In the genomic region with DNA sequence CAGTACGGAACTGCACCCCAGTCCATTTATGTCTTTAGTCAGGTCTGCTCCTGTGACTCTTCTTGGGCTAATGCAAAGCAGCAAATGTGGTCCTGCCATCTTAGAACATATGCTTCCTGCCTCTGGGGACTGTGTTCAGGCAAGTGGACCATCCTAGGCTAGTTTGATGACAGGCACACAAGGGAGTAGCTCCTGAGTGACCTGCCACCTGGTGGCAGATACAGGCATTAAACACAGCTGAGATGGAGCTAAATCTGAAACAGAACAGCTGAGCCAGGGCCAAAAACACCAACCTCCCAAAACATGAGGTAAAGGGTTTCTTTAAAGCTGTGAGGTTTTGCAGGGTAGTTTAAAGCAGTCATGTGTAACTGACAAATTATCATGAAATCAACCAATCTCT, we compare ENCODE assay signal across 11 mouse cellular contexts. TPM values are rescaled to one million over a fixed set of nuclear protein-coding genes. Genes with fewer than 3 reads are reported as not detected.
DNase-seq lines count a peak whose midpoint lies in the region; ATAC-seq and TF ChIP-seq lines count a peak whose summit lies in the region.
"Had no signal": no experiment of that assay in that cellular context is flagged by ENCODE, and none has a peak within 500 bp of the region (broad histone marks: within the 10 kb centered on the region; RNA-seq: fewer than 3 reads in every experiment).

No protein-coding gene starts in this region.

- TF ChIP-seq POLR2A in cortical plate, adult 2 months (IDR thresholded peaks at IDR 0.05; ENCODE audit: extremely low read depth, insufficient read depth, low read length): no peak

- peak; percentile 28; the same call in 1 of the 2 replicates for TF ChIP-seq CTCF in G1E (IDR thresholded peaks at IDR 0.05; ENCODE audit: low read depth, low read length)
- TF ChIP-seq CTCF in cortical plate, adult 2 months (IDR thresholded peaks at IDR 0.05; ENCODE audit: extremely low read depth, insufficient read depth, low read length): peak; percentile 41

- H3K36me3 ChIP-seq in G1E (replicated peaks): no peaks in the 10 kb centered on the region

- no peak overlapping the region for H3K4me3 ChIP-seq in G1E (ENCODE audit: low read depth, low read length)
- H3K4me3 ChIP-seq in cortical plate, adult 2 months (ENCODE audit: insufficient read depth, low read length): no peak overlapping the region

- ATAC-seq in CD4-positive, CD25-positive, alpha-beta regulatory T cell, adult 4 months: no peak
- no peak for ATAC-seq in G1E (ENCODE audit: extremely low read depth, insufficient number of reproducible peaks, low FRiP score, poor library complexity, severe bottlenecking)

- H3K4me1 ChIP-seq in G1E (ENCODE audit: insufficient read depth, low read depth, low read length): no peaks in the 10 kb centered on the region
- no peaks in the 10 kb centered on the region for H3K4me1 ChIP-seq in cortical plate, adult 2 months (ENCODE audit: control insufficient read depth, insufficient read depth, low read length)

- no peaks in the 10 kb centered on the region for H3K27me3 ChIP-seq in G1E (ENCODE audit: insufficient read depth, low read length)

- DNase-seq in CD4-positive, CD25-positive, alpha-beta regulatory T cell, adult 2 months (ENCODE audit: low read depth, low spot score): peak; percentile 50
- DNase-seq in layer of hippocampus, postnatal 10 days (ENCODE audit: low spot score in 2 of 2): peak; percentile 9 to 14
- DNase-seq in layer of hippocampus, adult 9-11 months: no peak
- DNase-seq in G1E (ENCODE audit: low spot score): peak; percentile 15
- peak; percentile 39 for DNase-seq in mesoderm, embryonic 11.5 days (ENCODE audit: low read depth, low spot score)
- DNase-seq in spleen, postnatal 14 days (ENCODE audit: low spot score in 2 of 2): no peak

- H3K9me3 ChIP-seq in G1E (replicated peaks): no peaks in the 10 kb centered on the region

- H3K27ac ChIP-seq in cortical plate, adult 2 months (ENCODE audit: insufficient read depth, low read length): no peak overlapping the region

RNA-seq across cellular contexts. Expression of gene Fbxw27, which starts 7.6 kb away (rescaled TPM):
- not detected for polyA plus RNA-seq in CD4-positive, CD25-positive, alpha-beta regulatory T cell, adult 4 months (2017; shearing (Covaris generic))
- not detected for total RNA-seq in layer of hippocampus, postnatal 10 days (2021)
- total RNA-seq in G1E (2014; fragmentation: Nextera tagmentation) (not detected in 2 replicates), G1E (2017) (0.33 and 0.41 TPM in 2 replicates)
- polyA plus RNA-seq in G1E (2012): not detected in 2 replicates
- 0.42 TPM in 1 of 2 replicates, not detected in the other for polyA plus RNA-seq in cortical plate, adult 2 months (2012; rRNA removed)
- total RNA-seq: heart, adult 18-20 months had no signal
- polyA plus RNA-seq: lung, embryonic 16.5 days; stomach, embryonic 16.5 days had no signal

RNA-seq across cellular contexts. Expression of gene Spink8, which starts 14.0 kb away (rescaled TPM):
- not detected for polyA plus RNA-seq in CD4-positive, CD25-positive, alpha-beta regulatory T cell, adult 4 months (2017; shearing (Covaris generic))
- total RNA-seq in layer of hippocampus, postnatal 10 days (2021): 10 to 100 TPM; 19.0 to 21.0 TPM
- not detected in 2 replicates for total RNA-seq in G1E (2014; fragmentation: Nextera tagmentation)
- total RNA-seq in G1E (2017): 15.7 and 16.0 TPM in 2 replicates
- not detected in 2 replicates for polyA plus RNA-seq in G1E (2012)
- 1.1 and 6.6 TPM in 2 replicates for polyA plus RNA-seq in cortical plate, adult 2 months (2012; rRNA removed)
- total RNA-seq: heart, adult 18-20 months had no signal
- polyA plus RNA-seq: lung, embryonic 16.5 days had no signal

RNA-seq across cellular contexts. Expression of gene Nme6, which starts 34.5 kb away (rescaled TPM):
- 10 to 100 TPM in 1 of 2 experiments, 1 to 10 TPM in 1; 8.8 to 15.1 TPM for polyA plus RNA-seq in CD4-positive, CD25-positive, alpha-beta regulatory T cell, adult 4 months (2017; shearing (Covaris generic))
- 10 to 100 TPM; 12.0 to 12.3 TPM for total RNA-seq in layer of hippocampus, postnatal 10 days (2021)
- 45.6 and 63.6 TPM in 2 replicates for total RNA-seq in G1E (2014; fragmentation: Nextera tagmentation)
- total RNA-seq in G1E (2017): 33.4 and 44.1 TPM in 2 replicates
- polyA plus RNA-seq in G1E (2012): 7.6 and 13.6 TPM in 2 replicates
- 13.6 and 14.9 TPM in 2 replicates for polyA plus RNA-seq in cortical plate, adult 2 months (2012; rRNA removed)

RNA-seq across cellular contexts. Expression of gene Camp, which starts 51.4 kb away (rescaled TPM):
- polyA plus RNA-seq in CD4-positive, CD25-positive, alpha-beta regulatory T cell, adult 4 months (2017; shearing (Covaris generic)): not detected
- total RNA-seq in layer of hippocampus, postnatal 10 days (2021): 1 to 10 TPM in 1 of 2 experiments, not detected in 1; 3.0 TPM
- not detected in 2 replicates for total RNA-seq in G1E (2014; fragmentation: Nextera tagmentation)
- not detected in 2 replicates for total RNA-seq in G1E (2017)
- polyA plus RNA-seq in G1E (2012): 0.12 TPM in 1 of 2 replicates, not detected in the other
- 0.21 TPM in 1 of 2 replicates, not detected in the other for polyA plus RNA-seq in cortical plate, adult 2 months (2012; rRNA removed)
- total RNA-seq: heart, adult 18-20 months had no signal

RNA-seq across cellular contexts. Expression of gene Fbxw26, which starts 52.2 kb away (rescaled TPM):
- polyA plus RNA-seq in CD4-positive, CD25-positive, alpha-beta regulatory T cell, adult 4 months (2017; shearing (Covaris generic)): not detected
- total RNA-seq in layer of hippocampus, postnatal 10 days (2021): not detected
- total RNA-seq in G1E (2014; fragmentation: Nextera tagmentation) (not detected in 2 replicates), G1E (2017) (0.11 TPM in 1 of 2 replicates, not detected in the other)
- not detected in 2 replicates for polyA plus RNA-seq in G1E (2012)
- not detected in 2 replicates for polyA plus RNA-seq in cortical plate, adult 2 months (2012; rRNA removed)
- total RNA-seq: heart, adult 18-20 months had no signal
- polyA plus RNA-seq: lung, embryonic 16.5 days; stomach, embryonic 16.5 days had no signal

Comparison
In these comparisons a context has a peak if more than half of its experiments do, and no peak if none do; other contexts are left out.
1. DNase-seq: peak in CD4-positive, CD25-positive, alpha-beta regulatory T cell, adult 2 months (single experiment), layer of hippocampus, postnatal 10 days (2 of 2), G1E (single experiment) and mesoderm, embryonic 11.5 days (single experiment); none in layer of hippocampus, adult 9-11 months (single experiment) and spleen, postnatal 14 days (0 of 2).